Mouse (Mus musculus) kidney, adult 2 months (tissue): ENCODE measurements around the gene Apon.

Experiments
- CTCF ChIP-seq: fragments of 200-500 bp; conservative IDR thresholded peaks from 2 replicates; pipeline ENCODE4 v1.5.1; 2011; ENCODE audit warnings: low read depth, mild to moderate bottlenecking, control low read depth, low read length, moderate library complexity, mixed read lengths; ENCODE audit not compliant: insufficient read depth, insufficient read length
- POLR2A ChIP-seq: fragments of 200-500 bp; IDR thresholded peaks from one replicate; pipeline ENCODE4 v1.6.1; 2011; ENCODE audit warnings: low read depth, low read length, control low read depth

DNA sequence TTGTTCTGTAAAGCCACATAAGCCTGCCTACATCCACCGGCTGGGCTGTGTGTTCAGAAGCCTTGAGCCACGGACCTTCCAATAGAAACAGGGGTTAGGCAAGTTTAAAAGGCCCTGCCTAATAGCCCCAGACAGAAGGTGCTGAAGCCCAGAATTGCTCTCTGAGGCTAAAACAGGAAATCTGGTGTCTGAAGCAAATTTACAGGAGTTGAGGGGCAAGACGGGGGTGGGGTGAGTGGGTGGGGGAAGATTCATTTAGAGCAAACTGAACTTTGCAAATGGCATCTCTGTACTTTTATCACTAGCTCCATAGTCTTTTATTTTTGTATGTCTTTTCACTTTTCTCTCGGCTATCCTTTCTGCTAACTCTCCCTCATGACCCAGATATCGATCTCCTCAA lies 22.8 kb upstream of the Apon start:
- TF ChIP-seq CTCF (no peak), POLR2A (no peak)
